Mouse (Mus musculus): ENCODE measurements around the gene Cdk7.

- TF ChIP-seq POLR2A (IDR thresholded peaks at IDR 0.05; ENCODE audit: borderline replicate concordance, low read depth, low read length): no peak
- no peak for TF ChIP-seq CTCF (IDR thresholded peaks at IDR 0.05; ENCODE audit: low read depth, low read length)
These were observed 72.6 kb downstream of the Cdk7 start for GRCm38 (mm10) chr13:100658091-100658490.

Measured in bone marrow macrophage, adult 2 months (primary cell).